Mouse (Mus musculus) embryonic facial prominence, embryonic 14.5 days (tissue): ENCODE data around the gene Vcam1. TPM values are rescaled to one million over a fixed set of nuclear protein-coding genes. Genes with fewer than 3 reads are reported as not detected.

Source experiments
- ATAC-seq: fragments of 200-750 bp; cut with Nextera tagmentation; 2 replicates; pipeline ENCODE4 v1.8.0; 2017; ENCODE audit warnings: low read depth, moderate number of reproducible peaks, moderate TSS enrichment
- DNase-seq: peaks from one replicate; pipeline ENCODE4 v3.0.0-alpha.2; 2015; ENCODE audit warnings: low spot score
- H3K27ac ChIP-seq: fragments of 300-500 bp; sonication (generic); replicated peaks from 2 replicates; pipeline ENCODE4 v1.5.1; 2014; ENCODE audit warnings: low read depth, mild to moderate bottlenecking, low read length, moderate library complexity
- H3K27me3 ChIP-seq: fragments of 300-500 bp; sonication (generic); replicated peaks from 2 replicates; pipeline ENCODE4 v1.6.1; 2014; ENCODE audit warnings: low read length; ENCODE audit not compliant: control insufficient read depth, insufficient read depth
- H3K36me3 ChIP-seq: fragments of 300-500 bp; sonication (generic); 2 replicates; pipeline ENCODE4 v1.6.1; 2014; ENCODE audit warnings: low read length, mixed read lengths; ENCODE audit not compliant: control insufficient read depth, insufficient read depth
- H3K4me1 ChIP-seq: fragments of 300-500 bp; sonication (generic); 2 replicates; pipeline ENCODE4 v1.6.1; 2014; ENCODE audit warnings: antibody characterized with exemption, low read length; ENCODE audit not compliant: control insufficient read depth, insufficient read depth
- H3K4me2 ChIP-seq: fragments of 300-500 bp; sonication (generic); 2 replicates; pipeline ENCODE4 v1.6.1; 2014; ENCODE audit warnings: low read depth, mild to moderate bottlenecking, low read length, moderate library complexity, mixed read lengths
- H3K4me3 ChIP-seq: fragments of 300-500 bp; sonication (generic); 2 replicates; pipeline ENCODE4 v1.5.1; 2014; ENCODE audit warnings: low read depth, mild to moderate bottlenecking, low read length
- H3K9ac ChIP-seq: fragments of 300-500 bp; sonication (generic); 2 replicates; pipeline ENCODE4 v1.6.1; 2014; ENCODE audit warnings: low read depth, mild to moderate bottlenecking, low read length, moderate library complexity, mixed read lengths
- H3K9me3 ChIP-seq: fragments of 300-500 bp; sonication (generic); 2 replicates; pipeline ENCODE4 v1.6.1; 2016; ENCODE audit warnings: low read length; ENCODE audit not compliant: control insufficient read depth
- WGBS: fragments of 180-500 bp; shearing (Covaris S2); extraction: QIAGEN DNeasy Blood & Tissue Kit; methylation state at CpG from one replicate; pipeline ENCODE4 v1.1.7; 2014; 5-methylcytosine and 5-hydroxymethylcytosine counted together
- polyA plus RNA-seq: library from polyadenylated mRNA; unstranded; fragments of >200 nt; fragmentation: Nextera tagmentation; extraction: Ambion mirVana; gene quantifications from 2 replicates; pipeline ENCODE4 v1.2.1, GENCODE M21; 2014

The Vcam1 gene
- polyA plus RNA-seq, 1 experiment from 2014 or later: 64.7 TPM

GRCm38 (mm10) chr3:116121026-116121425 lies 8.5 kb downstream of the Vcam1 start:
- 68% methylated on average over 3 of the region's 3 CpGs for WGBS

GRCm38 (mm10) chr3:116120391-116120790 lies 9.1 kb downstream of the Vcam1 start:
- no peaks in the 10 kb centered on the region; the same call in 1 of the 2 replicates for H3K4me1 ChIP-seq
- 80% methylated on average over 6 of the region's 6 CpGs for WGBS
- no peak overlapping the region for H3K27ac ChIP-seq
- no peaks in the 10 kb centered on the region for H3K9me3 ChIP-seq
- H3K36me3 ChIP-seq: peaks cover 22% of the 10 kb centered on the region
- ATAC-seq (no peak), DNase-seq (no peak)
- H3K9ac ChIP-seq: no peak overlapping the region
- no peak overlapping the region for H3K4me3 ChIP-seq
- H3K27me3 ChIP-seq: no peaks in the 10 kb centered on the region
- H3K4me2 ChIP-seq: no peak overlapping the region

More at GRCm38 (mm10) chr3:116121026-116121425, 8.5 kb downstream of the Vcam1 start:
- H3K4me3 ChIP-seq: no peak overlapping the region
- H3K27me3 ChIP-seq: no peaks in the 10 kb centered on the region
- H3K36me3 ChIP-seq: peaks cover 16% of the 10 kb centered on the region
- no peak overlapping the region for H3K9ac ChIP-seq
- H3K4me2 ChIP-seq: no peak overlapping the region
- DNase-seq: no peak
- H3K27ac ChIP-seq: no peak overlapping the region
- no peaks in the 10 kb centered on the region for H3K9me3 ChIP-seq
- no peaks in the 10 kb centered on the region; the same call in 1 of the 2 replicates for H3K4me1 ChIP-seq
- no peak for ATAC-seq

GRCm38 (mm10) chr3:116119162-116119561 lies 10.3 kb downstream of the Vcam1 start:
- H3K4me2 ChIP-seq: no peak overlapping the region
- H3K9ac ChIP-seq: no peak overlapping the region
- WGBS: 60% methylated on average over 7 of the region's 7 CpGs
- ATAC-seq (peak; percentile 91), DNase-seq (peak; percentile 78)
- no peak overlapping the region for H3K4me3 ChIP-seq
- no peaks in the 10 kb centered on the region for H3K9me3 ChIP-seq
- H3K27ac ChIP-seq: no peak overlapping the region
- no peaks in the 10 kb centered on the region for H3K27me3 ChIP-seq
- H3K36me3 ChIP-seq: peaks cover 20% of the 10 kb centered on the region
- peaks cover 6% of the 10 kb centered on the region; the same call in 1 of the 2 replicates for H3K4me1 ChIP-seq

GRCm38 (mm10) chr3:116117046-116117445 lies 12.4 kb downstream of the Vcam1 start:
- Histone ChIP-seq H3K9me3 (no peaks in the 10 kb centered on the region), H3K27ac (no peak overlapping the region), H3K36me3 (peaks cover 14% of the 10 kb centered on the region; the same call in 1 of the 2 replicates), H3K4me3 (no peak overlapping the region), H3K4me1 (peaks cover 13% of the 10 kb centered on the region; the same call in 1 of the 2 replicates), H3K9ac (no peak overlapping the region), H3K4me2 (no peak overlapping the region), H3K27me3 (no peaks in the 10 kb centered on the region)
- no peak for ATAC-seq
- DNase-seq: no peak
- 72% methylated on average over 4 of the region's 4 CpGs for whole genome bisulfite sequencing

- no peak overlapping the region for H3K9ac ChIP-seq
- peak; percentile 87 for DNase-seq
- WGBS: 42% methylated on average over 12 of the region's 12 CpGs
- peaks cover 20% of the 10 kb centered on the region; the same call in 1 of the 2 replicates for H3K36me3 ChIP-seq
- peaks cover 13% of the 10 kb centered on the region; the same call in 1 of the 2 replicates for H3K4me1 ChIP-seq
- no peaks in the 10 kb centered on the region for H3K9me3 ChIP-seq
- H3K27ac ChIP-seq: peak overlapping the region; percentile 57; the same call in 1 of the 2 replicates
- peak overlapping the region; percentile 18; the same call in 1 of the 2 replicates for H3K4me2 ChIP-seq
- H3K27me3 ChIP-seq: no peaks in the 10 kb centered on the region
- ATAC-seq: no peak
- no peak overlapping the region for H3K4me3 ChIP-seq
Observed at GRCm38 (mm10) chr3:116114249-116115188, 15.0 kb downstream of the Vcam1 start.

- Histone ChIP-seq H3K27me3 (no peaks in the 10 kb centered on the region), H3K4me2 (0 out of 2 replicates have a peak overlapping the region, but pooled peaks have one; percentile 18), H3K4me1 (peaks cover 13% of the 10 kb centered on the region; the same call in 1 of the 2 replicates), H3K9ac (no peak overlapping the region), H3K36me3 (peaks cover 20% of the 10 kb centered on the region; the same call in 1 of the 2 replicates), H3K27ac (peak overlapping the region; percentile 57), H3K9me3 (no peaks in the 10 kb centered on the region), H3K4me3 (no peak overlapping the region)
- ATAC-seq: 0 out of 2 replicates have a peak, but pooled peaks have one; percentile 32
- peak; percentile 52 for DNase-seq
- 16% methylated on average over 7 of the region's 7 CpGs for WGBS
Observed at GRCm38 (mm10) chr3:116113443-116114241, 15.8 kb downstream of the Vcam1 start.

- no peak overlapping the region for H3K27ac ChIP-seq
- H3K4me3 ChIP-seq: no peak overlapping the region
- H3K4me2 ChIP-seq: no peak overlapping the region
- no peaks in the 10 kb centered on the region for H3K9me3 ChIP-seq
- no peak for ATAC-seq
- no peak for DNase-seq
- H3K9ac ChIP-seq: no peak overlapping the region
- H3K36me3 ChIP-seq: peaks cover 20% of the 10 kb centered on the region; the same call in 1 of the 2 replicates
- H3K4me1 ChIP-seq: peaks cover 13% of the 10 kb centered on the region; the same call in 1 of the 2 replicates
- H3K27me3 ChIP-seq: no peaks in the 10 kb centered on the region
- 66% methylated on average over 5 of the region's 5 CpGs for WGBS
Observed at GRCm38 (mm10) chr3:116112816-116113405, 16.6 kb downstream of the Vcam1 start.

- Histone ChIP-seq H3K4me3 (no peak overlapping the region), H3K9me3 (no peaks in the 10 kb centered on the region), H3K9ac (no peak overlapping the region), H3K36me3 (peaks cover 4% of the 10 kb centered on the region; the same call in 1 of the 2 replicates), H3K27ac (no peak overlapping the region), H3K27me3 (no peaks in the 10 kb centered on the region), H3K4me1 (no peaks in the 10 kb centered on the region), H3K4me2 (peak overlapping the region; percentile 50; the same call in 1 of the 2 replicates)
- WGBS: 59% methylated on average over 5 of the region's 5 CpGs
- DNase-seq (no peak), ATAC-seq (no peak)
Observed at GRCm38 (mm10) chr3:116105713-116106112, 23.8 kb downstream of the Vcam1 start.
